Mouse (Mus musculus) G1E (cell line): ENCODE results near the gene Pih1d1. TPM values are rescaled to one million over a fixed set of nuclear protein-coding genes. Genes with fewer than 3 reads are reported as not detected.
A peak's percentile ranks its signal among the peaks of the same experiment; 100 is the strongest.

Experiments
- ATAC-seq: 2 replicates; pipeline ENCODE4 v1.8.0; 2016; ENCODE audit warnings: mild to moderate bottlenecking; ENCODE audit not compliant: insufficient number of reproducible peaks, poor library complexity, low FRiP score, severe bottlenecking; ENCODE audit errors: extremely low read depth
- DNase-seq: peaks from one replicate; pipeline ENCODE4 v3.0.0; 2012; ENCODE audit warnings: low spot score
- H3K27me3 ChIP-seq: 2 replicates; pipeline ENCODE4 v1.6.1; 2012; ENCODE audit warnings: mild to moderate bottlenecking, low read length, inconsistent platforms; ENCODE audit not compliant: insufficient read depth
- H3K36me3 ChIP-seq: replicated peaks from 2 replicates; pipeline ENCODE3; 2012; ENCODE audit warnings: mild to moderate bottlenecking, inconsistent platforms
- H3K4me1 ChIP-seq: 2 replicates; pipeline ENCODE4 v1.6.1; 2012; ENCODE audit warnings: low read depth, low read length, inconsistent platforms, mixed read lengths; ENCODE audit not compliant: insufficient read depth
- H3K4me3 ChIP-seq: 2 replicates; pipeline ENCODE4 v1.5.1; 2012; ENCODE audit warnings: low read depth, mild to moderate bottlenecking, inconsistent platforms, low read length, moderate library complexity, mixed read lengths
- H3K9me3 ChIP-seq: replicated peaks from 2 replicates; pipeline ENCODE4 v1.6.1; 2012; ENCODE audit warnings: inconsistent platforms
- CTCF ChIP-seq: IDR thresholded peaks from 2 replicates; pipeline ENCODE4 v1.5.1; 2012; ENCODE audit warnings: low read depth, low read length, inconsistent platforms, mixed read lengths
- GATA1 ChIP-seq: IDR thresholded peaks from 2 replicates; pipeline ENCODE4 v1.6.1; 2012; ENCODE audit warnings: borderline replicate concordance, low read length, inconsistent platforms, mixed read lengths
- GATA2 ChIP-seq: IDR thresholded peaks from 2 replicates; pipeline ENCODE4 v1.6.1; 2012; ENCODE audit warnings: low read depth, low read length, inconsistent platforms, borderline replicate concordance
- POLR2AphosphoS5 ChIP-seq: IDR thresholded peaks from 2 replicates; pipeline ENCODE4 v1.6.1; 2012; ENCODE audit warnings: low read depth, low read length, inconsistent platforms; ENCODE audit not compliant: insufficient replicate concordance
- TAL1 ChIP-seq: conservative IDR thresholded peaks from 2 replicates; pipeline ENCODE4 v1.6.1; 2012; ENCODE audit warnings: low read depth, low read length, inconsistent platforms, mixed read lengths
- polyA plus RNA-seq: library from polyadenylated mRNA; stranded (reverse); fragments of >175 nt; gene quantifications from 2 replicates; pipeline ENCODE4 v1.2.3, GENCODE M21; 2012
- total RNA-seq, 2 experiments: library from RNA; stranded (forward) in 1 of 2; stranded (reverse) in 1 of 2; fragments of 200-1000 nt in 1 of 2; fragments of >200 nt in 1 of 2; fragmentation: Nextera tagmentation in 1 of 2; gene quantifications; 2 replicates each; pipeline ENCODE4 v1.2.3; 2014 to 2017

The Pih1d1 gene
- total and polyA plus RNA-seq, 3 experiments: 46.4 to 82.8 (median 60.9) TPM

DNA sequence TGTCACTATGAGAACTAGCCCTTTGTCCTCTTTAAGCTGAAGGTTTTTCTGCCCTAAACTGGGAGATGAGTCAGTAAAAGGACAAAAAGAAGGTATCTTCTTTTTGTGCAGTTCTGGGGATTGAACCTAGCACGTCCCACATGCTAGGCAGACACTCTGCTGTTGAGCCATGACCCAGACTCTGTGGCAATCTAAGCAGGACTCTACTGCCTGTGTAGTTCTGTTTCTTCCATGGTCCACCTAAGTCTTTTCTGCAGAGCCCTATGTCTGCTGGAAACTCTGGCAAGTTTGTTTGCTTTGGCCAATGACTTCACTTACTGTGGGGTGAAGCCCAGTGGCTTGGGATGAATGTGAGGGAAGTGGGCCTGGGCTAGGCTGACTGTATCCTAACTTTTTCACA is 15.7 kb upstream of the Pih1d1 start:
- TF ChIP-seq GATA2 (no peak), GATA1 (no peak), TAL1 (no peak), POLR2AphosphoS5 (no peak), CTCF (no peak)
- Histone ChIP-seq H3K4me1 (peaks cover 85% of the 10 kb centered on the region), H3K36me3 (peaks cover 49% of the 10 kb centered on the region), H3K9me3 (peaks cover under 1% of the 10 kb centered on the region; the same call in 1 of the 2 replicates), H3K27me3 (no peaks in the 10 kb centered on the region), H3K4me3 (peak overlapping the region; percentile 41; the same call in 1 of the 2 replicates)
- no peak for ATAC-seq
- no peak for DNase-seq

DNA sequence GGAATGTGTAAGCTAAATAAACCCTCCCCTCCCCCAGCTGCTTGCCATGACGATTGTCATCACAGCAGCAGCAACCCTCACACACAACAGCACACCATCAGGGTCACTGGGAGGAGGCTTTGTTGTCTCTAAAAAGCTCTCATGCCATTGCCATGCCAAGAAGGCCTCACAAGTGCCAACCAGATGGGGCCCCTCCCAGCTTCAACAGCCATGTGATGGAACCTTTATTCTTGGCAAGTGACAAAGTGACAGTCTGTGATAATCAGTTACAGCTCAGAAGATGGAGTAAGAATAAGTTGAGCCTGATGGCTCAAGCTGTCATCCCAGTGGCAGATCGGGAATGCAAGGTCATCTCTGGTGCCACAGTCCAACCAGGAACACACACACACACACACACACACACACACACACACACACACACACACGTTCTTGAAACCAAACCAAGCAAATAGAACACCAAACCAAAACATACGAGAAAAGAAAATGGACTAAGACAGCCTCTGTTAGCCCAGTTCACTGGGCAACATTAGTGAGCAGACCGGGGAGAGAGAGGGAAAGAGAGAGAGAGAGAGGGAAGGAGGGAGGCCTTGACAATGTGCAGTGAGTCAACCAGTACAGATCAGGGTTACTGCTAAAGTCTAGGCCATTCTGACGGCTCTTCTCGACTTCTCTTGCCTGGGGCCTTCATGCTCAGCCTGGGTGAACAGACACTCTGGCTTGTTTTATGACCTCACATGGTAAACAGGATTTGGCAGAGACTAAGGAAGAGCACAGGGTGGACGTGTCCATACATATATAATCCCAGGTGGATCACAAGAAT is 14.0 kb upstream of the Pih1d1 start:
- Histone ChIP-seq H3K36me3 (peaks cover 55% of the 10 kb centered on the region), H3K4me3 (no peak overlapping the region), H3K9me3 (no peaks in the 10 kb centered on the region), H3K27me3 (no peaks in the 10 kb centered on the region), H3K4me1 (peaks cover 70% of the 10 kb centered on the region)
- no peak for TF ChIP-seq TAL1
- no peak for TF ChIP-seq POLR2AphosphoS5
- TF ChIP-seq GATA2: no peak
- no peak for TF ChIP-seq GATA1
- TF ChIP-seq CTCF: no peak
- DNase-seq (no peak), ATAC-seq (no peak)

DNA sequence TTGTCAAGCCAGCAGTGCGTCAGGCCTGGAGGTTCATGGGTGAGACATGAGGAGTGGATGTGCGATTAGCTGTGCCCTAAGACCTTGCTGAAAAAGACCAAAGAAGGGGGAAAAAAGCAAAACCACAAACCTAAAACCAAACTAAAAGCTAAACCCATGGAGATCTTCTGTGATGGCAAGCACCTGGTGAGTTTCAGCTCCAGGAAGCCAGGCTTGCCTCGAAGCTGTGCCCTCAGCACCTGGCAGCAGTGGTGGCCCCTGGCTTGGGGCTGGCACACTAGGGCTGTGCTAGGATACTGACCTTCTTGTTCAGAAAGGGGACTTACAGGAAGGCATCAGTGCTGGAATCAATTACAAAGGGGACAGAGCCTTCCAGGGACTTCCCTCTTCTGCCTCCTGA is 12.8 kb upstream of the Pih1d1 start:
- Histone ChIP-seq H3K4me1 (peaks cover 63% of the 10 kb centered on the region), H3K27me3 (no peaks in the 10 kb centered on the region), H3K9me3 (no peaks in the 10 kb centered on the region), H3K36me3 (peaks cover 67% of the 10 kb centered on the region), H3K4me3 (no peak overlapping the region)
- ATAC-seq (no peak), DNase-seq (no peak)
- TF ChIP-seq GATA1 (no peak), POLR2AphosphoS5 (no peak), CTCF (no peak), GATA2 (no peak), TAL1 (no peak)

DNA sequence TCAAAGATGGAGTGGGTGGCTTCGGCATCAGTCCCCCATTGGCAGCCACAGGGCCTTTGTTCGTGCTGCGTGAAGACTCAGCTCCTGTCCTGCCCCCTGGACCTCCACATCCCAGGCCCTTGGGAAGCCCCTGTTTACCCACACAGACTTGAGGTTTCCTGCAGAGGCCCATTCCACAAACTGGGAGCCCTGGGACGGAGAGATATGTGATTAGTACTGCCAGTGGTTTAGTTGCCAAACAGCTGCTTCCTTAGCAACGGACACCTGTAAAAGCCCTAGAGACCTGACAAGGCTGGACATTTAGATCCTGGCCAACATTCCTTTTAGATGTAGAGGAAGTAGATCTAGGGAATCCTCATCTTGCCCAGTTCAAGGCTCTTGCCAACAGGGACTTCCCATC is 12.2 kb upstream of the Pih1d1 start:
- Histone ChIP-seq H3K27me3 (no peaks in the 10 kb centered on the region), H3K9me3 (no peaks in the 10 kb centered on the region), H3K36me3 (peaks cover 73% of the 10 kb centered on the region), H3K4me3 (no peak overlapping the region), H3K4me1 (peaks cover 57% of the 10 kb centered on the region)
- no peak for ATAC-seq
- DNase-seq: no peak
- TF ChIP-seq CTCF: no peak
- no peak for TF ChIP-seq POLR2AphosphoS5

DNA sequence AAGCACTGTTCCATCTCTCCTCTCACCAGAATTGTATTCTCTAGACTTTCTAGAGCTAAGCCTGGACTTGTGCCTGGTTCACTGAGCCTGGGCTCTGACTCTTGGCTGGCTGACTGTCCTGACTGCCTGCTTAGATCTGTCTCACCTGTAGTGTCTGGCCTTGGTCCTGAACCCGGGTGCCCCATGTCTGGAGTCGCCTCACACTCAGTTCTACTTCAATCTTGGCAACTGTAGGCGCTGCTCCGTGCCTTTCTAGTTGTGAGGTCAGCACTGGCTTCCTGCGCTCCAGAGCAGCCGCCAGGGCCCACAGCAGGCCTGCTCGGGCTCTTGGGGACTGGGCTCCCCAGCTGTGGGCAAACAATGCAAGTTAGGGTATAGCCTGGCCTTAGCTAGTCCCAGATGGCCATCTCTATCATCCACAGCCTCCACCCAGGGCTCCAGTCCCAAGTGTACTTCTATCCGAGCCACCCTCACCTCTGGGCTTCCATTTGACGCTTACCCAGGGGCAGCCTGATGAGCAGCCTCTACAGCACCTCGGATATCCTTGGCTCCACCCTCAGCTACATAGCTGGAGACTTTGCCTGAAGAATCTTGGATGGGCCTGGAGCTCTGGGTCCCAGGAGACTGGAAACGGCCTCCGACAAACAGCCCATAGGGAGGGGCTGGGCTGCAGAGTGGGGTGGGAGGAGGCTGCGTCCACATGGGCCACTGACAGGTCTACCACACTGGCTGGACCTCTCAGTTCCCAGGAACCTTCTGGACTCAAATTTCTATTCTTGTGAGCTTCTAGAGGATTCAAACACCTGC is 9.5 kb upstream of the Pih1d1 start:
- no peaks in the 10 kb centered on the region for H3K9me3 ChIP-seq
- ATAC-seq (no peak), DNase-seq (no peak)
- H3K4me3 ChIP-seq: no peak overlapping the region
- H3K27me3 ChIP-seq: no peaks in the 10 kb centered on the region
- H3K4me1 ChIP-seq: peaks cover 32% of the 10 kb centered on the region
- TF ChIP-seq TAL1: no peak
- TF ChIP-seq GATA2: no peak
- TF ChIP-seq GATA1: no peak
- no peak for TF ChIP-seq POLR2AphosphoS5
- H3K36me3 ChIP-seq: peaks cover 98% of the 10 kb centered on the region

DNA sequence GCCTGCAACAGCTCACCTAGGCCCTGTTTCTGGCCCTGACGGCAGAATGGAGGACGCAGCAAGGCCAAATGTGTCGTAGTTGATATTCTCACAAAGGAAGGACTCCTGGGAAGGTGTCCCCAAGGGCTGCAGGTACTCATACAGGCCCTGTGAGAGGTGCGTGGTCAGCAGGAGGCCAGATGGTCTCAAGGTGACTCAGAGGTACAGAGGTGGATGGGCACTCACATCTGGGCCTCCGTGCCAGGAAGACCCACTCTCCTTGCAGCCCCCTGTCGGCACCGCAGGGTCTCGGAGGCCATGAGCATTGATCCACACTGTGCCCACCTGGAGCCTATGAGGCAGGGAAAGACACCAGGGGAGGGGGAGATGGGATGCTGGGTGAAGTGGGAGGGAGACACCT is 8.6 kb upstream of the Pih1d1 start:
- Histone ChIP-seq H3K36me3 (peaks cover 98% of the 10 kb centered on the region), H3K27me3 (no peaks in the 10 kb centered on the region)

More for the DNA sequence above, 8.6 kb upstream of the Pih1d1 start:
- DNase-seq: no peak
- Histone ChIP-seq H3K4me3 (no peak overlapping the region), H3K4me1 (peaks cover 28% of the 10 kb centered on the region), H3K9me3 (no peaks in the 10 kb centered on the region)
- TF ChIP-seq CTCF (no peak), GATA2 (no peak), TAL1 (no peak), GATA1 (no peak), POLR2AphosphoS5 (no peak)
- no peak for ATAC-seq
